Mouse (Mus musculus) thymus, adult 2 months (tissue): ENCODE measurements at regions not wholly inside any gene's neighbourhood (a gene's known extent, or its start where the extent isn't known, plus 50 kb on each side); places are given as distances from the start of the nearest gene placed in this dataset.

Experiments
- CTCF ChIP-seq: fragments of 200-500 bp; IDR thresholded peaks from 2 replicates; pipeline ENCODE4 v1.5.1; 2012; ENCODE audit warnings: mild to moderate bottlenecking, control low read depth, low read length, moderate library complexity, borderline replicate concordance; ENCODE audit not compliant: control insufficient read depth, poor library complexity, insufficient read depth; ENCODE audit errors: extremely low read depth
- POLR2A ChIP-seq: fragments of 200-500 bp; IDR thresholded peaks from 2 replicates; pipeline ENCODE4 v1.6.1; 2012; ENCODE audit warnings: mild to moderate bottlenecking, low read length, control low read depth, moderate library complexity; ENCODE audit not compliant: control insufficient read depth, poor library complexity, insufficient read depth; ENCODE audit errors: extremely low read depth

- TF ChIP-seq POLR2A (no peak), CTCF (no peak)
Observed at GRCm38 (mm10) chr4:45655780-45656179, 123.5 kb upstream of the Shb start.
